Mouse (Mus musculus): ENCODE results near the gene Rab3gap1. TPM values are rescaled to one million over a fixed set of nuclear protein-coding genes. Genes with fewer than 3 reads are reported as not detected.

The Rab3gap1 gene
- polyA plus RNA-seq, 1 experiment from 2014 or later, result 23.2 TPM

DNA sequence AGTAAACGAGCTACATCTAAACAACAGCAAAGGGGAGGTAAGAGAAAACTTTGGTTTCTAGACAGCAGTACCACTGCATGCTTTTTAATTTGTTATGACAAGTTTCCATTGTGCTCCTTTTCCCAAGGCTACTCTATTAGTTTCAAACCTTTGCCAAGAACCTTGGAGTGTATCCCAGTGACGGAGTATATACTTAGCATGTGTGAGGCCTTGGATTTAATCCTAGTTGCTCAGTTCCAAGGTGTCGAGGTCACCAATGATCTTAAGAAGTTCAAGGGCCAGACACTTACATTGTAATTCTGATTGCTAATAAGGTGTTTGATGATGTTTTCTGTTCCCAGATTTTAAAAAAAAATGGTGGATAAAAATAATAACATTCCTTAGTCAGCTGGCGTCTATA is 44.5 kb downstream of the Rab3gap1 start:
- H3K9ac ChIP-seq (ENCODE audit: low read length), result no peak overlapping the region
- no peaks in the 10 kb centered on the region for H3K27me3 ChIP-seq (ENCODE audit: control insufficient read depth, insufficient read depth, low read depth, low read length)
- H3K27ac ChIP-seq (ENCODE audit: low read length), result no peak overlapping the region
- H3K9me3 ChIP-seq (ENCODE audit: control insufficient read depth, low read length), result no peaks in the 10 kb centered on the region
- H3K4me3 ChIP-seq (ENCODE audit: low read length), result no peak overlapping the region
- peaks cover 4% of the 10 kb centered on the region for H3K4me1 ChIP-seq (replicated peaks; ENCODE audit: control insufficient read depth, insufficient read depth, low read length)
- H3K36me3 ChIP-seq (ENCODE audit: control insufficient read depth, insufficient read depth, low read length), result no peaks in the 10 kb centered on the region
- H3K4me2 ChIP-seq (ENCODE audit: low read depth, low read length), result no peak overlapping the region
- peak; percentile 91 for ATAC-seq (ENCODE audit: low read depth)
- 61% methylated on average over 4 of the region's 4 CpGs for WGBS

DNA sequence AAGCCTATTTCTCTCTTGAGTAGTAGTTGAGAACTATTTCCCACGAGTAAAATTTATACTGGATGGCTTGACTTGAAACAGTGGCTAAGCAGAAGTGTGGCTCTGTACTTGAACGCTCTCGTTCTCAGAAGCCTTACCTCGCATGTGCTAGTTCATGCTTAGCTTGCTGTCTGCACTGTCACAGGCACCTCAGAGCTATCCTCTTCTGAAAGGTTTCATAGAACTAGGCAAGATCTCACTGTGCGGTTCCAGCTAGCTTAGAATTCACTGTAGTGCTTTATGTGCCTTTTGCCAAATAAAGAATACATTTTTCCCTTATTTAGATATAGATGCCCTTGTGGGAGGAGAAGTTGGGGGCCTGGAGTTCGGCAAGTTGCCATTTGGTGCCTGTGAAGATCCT is 46.7 kb downstream of the Rab3gap1 start:
- Histone ChIP-seq H3K36me3 (ENCODE audit: control insufficient read depth, insufficient read depth, low read length) (peaks cover 6% of the 10 kb centered on the region; the same call in 1 of the 2 replicates), H3K9ac (ENCODE audit: low read length) (no peak overlapping the region), H3K4me2 (ENCODE audit: low read depth, low read length) (no peak overlapping the region), H3K4me1 (replicated peaks; ENCODE audit: control insufficient read depth, insufficient read depth, low read length) (peaks cover 4% of the 10 kb centered on the region), H3K4me3 (ENCODE audit: low read length) (no peak overlapping the region), H3K27ac (ENCODE audit: low read length) (peak overlapping the region; percentile 50; the same call in 1 of the 2 replicates), H3K9me3 (ENCODE audit: control insufficient read depth, low read length) (no peaks in the 10 kb centered on the region), H3K27me3 (ENCODE audit: control insufficient read depth, insufficient read depth, low read depth, low read length) (no peaks in the 10 kb centered on the region)
- 65% methylated on average over 6 of the region's 6 CpGs for WGBS
- peak; percentile 17; the same call in 1 of the 2 replicates for ATAC-seq (ENCODE audit: low read depth)

DNA sequence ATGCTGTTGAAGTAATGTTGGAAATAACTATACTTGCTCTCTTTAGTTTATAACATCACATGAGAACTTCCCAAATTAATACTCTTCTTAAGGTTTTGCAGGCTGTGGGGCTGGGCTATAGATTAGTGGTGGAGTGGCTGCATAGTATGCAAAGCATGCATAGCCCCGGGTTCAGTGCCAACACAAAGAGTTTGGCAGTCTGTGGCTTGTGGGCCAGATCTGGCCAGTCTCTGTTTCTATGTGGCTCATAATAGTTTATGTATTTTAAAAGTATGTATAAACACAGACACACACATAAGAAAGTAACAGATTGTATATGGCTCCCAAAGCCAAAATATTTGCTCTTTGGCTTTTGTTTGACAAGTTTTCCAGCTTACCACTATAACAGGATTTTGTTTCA is 47.2 kb downstream of the Rab3gap1 start:
- ATAC-seq (ENCODE audit: low read depth), result peak; percentile 83
- Histone ChIP-seq H3K27ac (ENCODE audit: low read length) (no peak overlapping the region), H3K4me3 (ENCODE audit: low read length) (no peak overlapping the region), H3K9ac (ENCODE audit: low read length) (no peak overlapping the region), H3K9me3 (ENCODE audit: control insufficient read depth, low read length) (no peaks in the 10 kb centered on the region), H3K27me3 (ENCODE audit: control insufficient read depth, insufficient read depth, low read depth, low read length) (no peaks in the 10 kb centered on the region), H3K36me3 (ENCODE audit: control insufficient read depth, insufficient read depth, low read length) (peaks cover 7% of the 10 kb centered on the region; the same call in 1 of the 2 replicates), H3K4me1 (replicated peaks; ENCODE audit: control insufficient read depth, insufficient read depth, low read length) (peaks cover 4% of the 10 kb centered on the region), H3K4me2 (ENCODE audit: low read depth, low read length) (no peak overlapping the region)
- WGBS, result 23% methylated on average over 1 of the region's 1 CpGs

DNA sequence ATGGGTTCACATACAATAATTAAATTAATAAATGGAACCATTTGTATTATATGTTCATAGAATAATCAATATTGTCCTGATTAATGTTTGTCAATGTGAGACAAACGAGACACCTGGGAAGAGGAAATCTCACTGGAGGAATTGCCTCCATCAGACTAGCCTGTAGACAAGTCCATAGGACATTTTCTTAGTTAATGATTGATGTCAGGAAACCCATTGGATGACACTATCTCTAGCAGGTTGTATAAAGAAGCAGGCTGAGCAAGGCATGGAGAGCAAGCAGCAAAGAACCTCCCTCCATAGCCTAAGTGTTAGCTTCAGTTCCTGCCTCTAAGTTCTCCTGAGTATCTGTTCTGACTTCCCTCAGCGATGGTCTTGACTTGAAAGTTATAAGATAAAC is 64.8 kb downstream of the Rab3gap1 start:
- Histone ChIP-seq H3K9me3 (ENCODE audit: control insufficient read depth, low read length) (no peaks in the 10 kb centered on the region), H3K27ac (ENCODE audit: low read length) (no peak overlapping the region), H3K27me3 (ENCODE audit: control insufficient read depth, insufficient read depth, low read depth, low read length) (no peaks in the 10 kb centered on the region), H3K4me1 (replicated peaks; ENCODE audit: control insufficient read depth, insufficient read depth, low read length) (no peaks in the 10 kb centered on the region), H3K36me3 (ENCODE audit: control insufficient read depth, insufficient read depth, low read length) (peaks cover 23% of the 10 kb centered on the region), H3K9ac (ENCODE audit: low read length) (no peak overlapping the region), H3K4me3 (ENCODE audit: low read length) (no peak overlapping the region), H3K4me2 (ENCODE audit: low read depth, low read length) (no peak overlapping the region)
- no peak for ATAC-seq (ENCODE audit: low read depth)
- 89% methylated on average over 2 of the region's 2 CpGs for WGBS

DNA sequence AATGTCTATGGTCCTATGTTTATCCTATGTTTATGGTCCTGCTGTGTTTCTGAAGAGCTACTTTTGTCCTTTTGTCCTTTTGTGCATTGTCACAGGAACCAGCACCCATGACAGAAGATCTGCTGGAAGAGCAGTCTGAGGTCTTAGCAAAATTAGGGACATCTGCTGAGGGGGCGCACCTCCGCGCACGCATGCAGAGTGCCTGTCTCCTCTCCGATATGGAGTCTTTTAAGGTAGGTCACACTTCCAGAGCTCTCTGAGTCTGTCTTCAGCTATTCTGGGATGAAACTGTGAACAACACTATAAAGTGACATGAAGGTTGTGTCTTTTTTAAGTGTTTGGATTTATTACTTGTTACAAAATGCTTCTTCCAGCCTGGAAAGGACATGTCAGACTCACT is 65.7 kb downstream of the Rab3gap1 start:
- 91% methylated on average over 5 of the region's 5 CpGs for WGBS
- no peak for ATAC-seq (ENCODE audit: low read depth)
- Histone ChIP-seq H3K4me3 (ENCODE audit: low read length) (no peak overlapping the region), H3K36me3 (ENCODE audit: control insufficient read depth, insufficient read depth, low read length) (peaks cover 32% of the 10 kb centered on the region), H3K9ac (ENCODE audit: low read length) (no peak overlapping the region), H3K4me2 (ENCODE audit: low read depth, low read length) (no peak overlapping the region), H3K4me1 (replicated peaks; ENCODE audit: control insufficient read depth, insufficient read depth, low read length) (no peaks in the 10 kb centered on the region), H3K27ac (ENCODE audit: low read length) (no peak overlapping the region), H3K9me3 (ENCODE audit: control insufficient read depth, low read length) (peaks cover 7% of the 10 kb centered on the region), H3K27me3 (ENCODE audit: control insufficient read depth, insufficient read depth, low read depth, low read length) (no peaks in the 10 kb centered on the region)

DNA sequence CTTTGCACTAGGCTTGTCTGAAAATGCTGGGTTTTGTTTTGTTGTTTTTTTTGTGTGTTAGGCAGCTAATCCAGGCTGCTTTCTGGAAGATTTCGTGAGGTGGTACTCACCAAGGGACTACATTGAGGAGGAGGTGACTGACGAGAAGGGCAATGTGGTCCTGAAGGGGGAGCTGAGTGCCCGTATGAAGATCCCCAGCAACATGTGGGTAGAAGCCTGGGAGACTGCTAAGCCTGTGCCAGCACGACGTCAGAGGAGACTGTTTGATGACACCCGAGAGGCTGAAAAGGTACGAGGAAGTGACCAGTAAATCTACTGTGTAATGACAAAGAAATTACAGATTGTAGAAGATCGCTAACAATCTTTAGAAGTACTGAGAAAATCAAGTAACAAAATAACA is 68.7 kb downstream of the Rab3gap1 start:
- Histone ChIP-seq H3K36me3 (ENCODE audit: control insufficient read depth, insufficient read depth, low read length) (peaks cover 46% of the 10 kb centered on the region), H3K9ac (ENCODE audit: low read length) (no peak overlapping the region), H3K9me3 (ENCODE audit: control insufficient read depth, low read length) (peaks cover 11% of the 10 kb centered on the region), H3K4me3 (ENCODE audit: low read length) (no peak overlapping the region), H3K4me1 (replicated peaks; ENCODE audit: control insufficient read depth, insufficient read depth, low read length) (no peaks in the 10 kb centered on the region), H3K4me2 (ENCODE audit: low read depth, low read length) (no peak overlapping the region), H3K27me3 (ENCODE audit: control insufficient read depth, insufficient read depth, low read depth, low read length) (no peaks in the 10 kb centered on the region), H3K27ac (ENCODE audit: low read length) (no peak overlapping the region)
- no peak for ATAC-seq (ENCODE audit: low read depth)
- 72% methylated on average over 8 of the region's 8 CpGs for WGBS

DNA sequence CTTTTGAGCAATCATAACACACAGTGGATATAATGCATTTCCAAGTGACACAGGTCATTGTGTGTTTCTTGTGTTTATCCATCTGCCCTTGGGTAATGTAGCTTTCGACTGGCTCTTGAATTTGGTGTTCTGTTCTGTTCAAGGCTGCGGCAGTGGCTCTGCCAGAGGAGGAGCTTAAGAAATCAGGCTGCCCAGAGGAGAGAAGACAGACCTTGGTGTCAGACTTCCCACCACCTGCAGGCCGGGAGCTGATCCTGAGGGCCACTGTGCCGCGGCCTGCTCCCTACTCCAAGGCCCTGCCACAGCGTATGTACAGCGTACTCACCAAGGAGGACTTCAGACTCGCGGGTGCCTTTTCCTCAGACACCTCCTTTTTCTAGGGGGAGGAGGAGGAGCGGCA is 73.7 kb downstream of the Rab3gap1 start:
- no peak overlapping the region for H3K27ac ChIP-seq (ENCODE audit: low read length)
- H3K9me3 ChIP-seq (ENCODE audit: control insufficient read depth, low read length), result peaks cover 11% of the 10 kb centered on the region
- H3K4me3 ChIP-seq (ENCODE audit: low read length), result no peak overlapping the region
- peaks cover 8% of the 10 kb centered on the region; the same call in 1 of the 2 replicates for H3K4me1 ChIP-seq (replicated peaks; ENCODE audit: control insufficient read depth, insufficient read depth, low read length)
- no peak overlapping the region for H3K4me2 ChIP-seq (ENCODE audit: low read depth, low read length)
- ATAC-seq (ENCODE audit: low read depth), result no peak
- H3K9ac ChIP-seq (ENCODE audit: low read length), result no peak overlapping the region
- H3K36me3 ChIP-seq (ENCODE audit: control insufficient read depth, insufficient read depth, low read length), result peaks cover 46% of the 10 kb centered on the region
- 89% methylated on average over 9 of the region's 10 CpGs for WGBS
- no peaks in the 10 kb centered on the region for H3K27me3 ChIP-seq (ENCODE audit: control insufficient read depth, insufficient read depth, low read depth, low read length)

DNA sequence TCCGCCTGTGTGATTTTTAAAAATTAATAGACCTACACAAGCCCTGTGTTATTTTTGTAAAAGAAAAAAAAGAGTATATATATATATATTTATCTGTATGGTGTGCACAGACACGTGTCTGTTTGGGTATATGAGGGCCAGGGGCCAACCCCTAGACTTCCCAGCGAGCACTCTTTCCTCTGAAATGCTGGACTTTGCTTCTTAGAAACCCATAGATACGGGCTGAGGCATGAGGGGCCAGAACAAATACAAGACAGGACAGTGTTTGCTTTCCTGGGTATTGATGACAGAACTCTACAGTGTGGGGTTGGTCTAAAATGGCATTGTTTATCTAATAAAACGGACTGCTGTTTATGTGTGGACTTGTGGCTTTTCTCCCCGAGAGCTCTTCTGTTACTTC is 74.9 kb downstream of the Rab3gap1 start:
- WGBS, result 49% methylated on average over 6 of the region's 6 CpGs
- Histone ChIP-seq H3K4me2 (ENCODE audit: low read depth, low read length) (no peak overlapping the region), H3K27ac (ENCODE audit: low read length) (no peak overlapping the region), H3K27me3 (ENCODE audit: control insufficient read depth, insufficient read depth, low read depth, low read length) (no peaks in the 10 kb centered on the region), H3K9me3 (ENCODE audit: control insufficient read depth, low read length) (peaks cover 14% of the 10 kb centered on the region), H3K9ac (ENCODE audit: low read length) (no peak overlapping the region), H3K4me3 (ENCODE audit: low read length) (no peak overlapping the region), H3K36me3 (ENCODE audit: control insufficient read depth, insufficient read depth, low read length) (peaks cover 38% of the 10 kb centered on the region), H3K4me1 (replicated peaks; ENCODE audit: control insufficient read depth, insufficient read depth, low read length) (peaks cover 8% of the 10 kb centered on the region; the same call in 1 of the 2 replicates)
- ATAC-seq (ENCODE audit: low read depth), result no peak

DNA sequence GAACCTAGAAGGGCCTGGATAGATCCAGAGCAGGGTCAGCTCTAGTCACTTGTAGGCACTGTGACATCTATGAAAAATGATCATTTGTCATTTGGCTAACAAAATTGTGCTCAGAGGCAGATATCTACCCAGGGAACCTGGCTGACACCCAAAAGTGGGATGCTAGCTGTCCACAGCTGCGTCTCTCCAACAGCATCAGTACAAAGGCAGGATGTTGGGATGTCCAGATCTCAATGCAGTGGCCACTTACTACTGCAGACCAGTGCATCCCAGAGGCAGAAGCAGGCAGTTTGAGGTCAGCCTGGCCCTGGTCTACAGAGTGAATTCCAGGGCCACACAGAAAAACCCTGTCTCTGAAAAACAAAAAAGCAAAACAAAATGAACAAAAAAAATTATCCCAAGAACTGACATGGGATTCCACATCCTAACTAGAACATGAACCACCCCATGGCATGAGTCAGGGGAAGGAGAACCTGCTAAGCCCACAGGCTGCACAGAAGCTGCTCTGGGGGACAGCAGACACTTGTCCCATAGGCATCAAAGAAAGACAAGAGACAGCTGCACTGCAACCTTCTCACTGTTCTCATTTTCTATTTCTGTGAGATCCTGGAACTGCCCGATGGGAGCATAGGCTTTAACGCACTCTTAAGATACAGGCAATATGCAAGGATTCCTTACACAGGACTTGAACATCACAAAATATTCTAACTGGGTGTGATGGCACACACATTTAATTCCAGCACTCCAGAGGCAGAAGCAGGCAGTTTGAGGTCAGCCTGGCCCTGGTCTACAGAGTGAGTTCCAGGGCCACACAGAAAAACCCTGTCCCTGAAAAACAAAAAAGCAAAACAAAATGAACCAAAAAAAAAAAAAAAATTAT is 77.4 kb downstream of the Rab3gap1 start:
- Histone ChIP-seq H3K4me1 (replicated peaks; ENCODE audit: control insufficient read depth, insufficient read depth, low read length) (peaks cover 11% of the 10 kb centered on the region; the same call in 1 of the 2 replicates), H3K36me3 (ENCODE audit: control insufficient read depth, insufficient read depth, low read length) (peaks cover 17% of the 10 kb centered on the region), H3K9ac (ENCODE audit: low read length) (no peak overlapping the region), H3K4me2 (ENCODE audit: low read depth, low read length) (no peak overlapping the region), H3K9me3 (ENCODE audit: control insufficient read depth, low read length) (0 out of 2 replicates have a peak, but pooled peaks cover 3% of the 10 kb centered on the region), H3K27me3 (ENCODE audit: control insufficient read depth, insufficient read depth, low read depth, low read length) (no peaks in the 10 kb centered on the region), H3K4me3 (ENCODE audit: low read length) (no peak overlapping the region), H3K27ac (ENCODE audit: low read length) (peak overlapping the region; percentile 28; the same call in 1 of the 2 replicates)
- 54% methylated on average over 3 of the region's 3 CpGs for WGBS
- ATAC-seq (ENCODE audit: low read depth), result peak; percentile 44

All from lung, embryonic 16.5 days (tissue).